Mouse (Mus musculus) neural tube, embryonic 10.5 days (tissue): Measurements from ENCODE around the gene Ssbp3.

Experiments used
- DNase-seq: peaks from one replicate; pipeline ENCODE4 v3.0.0-alpha.2; 2017; ENCODE audit warnings: low spot score; ENCODE audit errors: extremely low spot score

The Ssbp3 gene

DNA sequence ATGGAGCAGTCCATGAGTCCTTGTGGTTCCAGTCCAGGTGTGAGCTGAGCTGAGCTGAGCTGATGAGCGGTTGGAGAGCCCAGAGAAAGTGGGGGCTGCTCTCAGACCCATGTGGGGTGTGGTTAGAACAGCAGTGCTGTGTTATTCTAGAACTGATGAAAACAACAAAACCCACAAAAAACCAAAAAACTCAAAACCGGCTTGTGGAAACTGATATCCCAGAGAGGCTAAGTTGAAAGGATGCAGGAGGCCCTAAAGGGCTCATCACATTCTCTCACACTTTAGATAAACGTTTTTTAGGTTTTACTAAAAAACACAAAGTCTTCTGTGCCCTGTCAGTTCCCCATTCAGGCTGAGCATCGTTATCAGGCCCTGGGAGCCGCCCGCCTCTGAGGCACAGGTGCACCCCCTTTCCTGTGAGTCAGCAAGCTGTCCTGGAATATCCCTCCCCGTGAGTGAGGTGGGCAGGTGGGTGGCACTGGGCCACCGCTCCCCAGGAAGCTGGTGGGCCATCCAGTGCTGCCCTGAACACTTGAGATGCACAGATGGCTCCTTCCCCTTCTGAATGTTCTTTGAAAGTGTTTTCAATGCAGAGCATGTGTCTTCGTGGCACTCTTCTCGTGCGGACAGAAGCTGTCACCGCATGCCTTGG is 24.6 kb downstream of the Ssbp3 start:
- no peak for DNase-seq

DNA sequence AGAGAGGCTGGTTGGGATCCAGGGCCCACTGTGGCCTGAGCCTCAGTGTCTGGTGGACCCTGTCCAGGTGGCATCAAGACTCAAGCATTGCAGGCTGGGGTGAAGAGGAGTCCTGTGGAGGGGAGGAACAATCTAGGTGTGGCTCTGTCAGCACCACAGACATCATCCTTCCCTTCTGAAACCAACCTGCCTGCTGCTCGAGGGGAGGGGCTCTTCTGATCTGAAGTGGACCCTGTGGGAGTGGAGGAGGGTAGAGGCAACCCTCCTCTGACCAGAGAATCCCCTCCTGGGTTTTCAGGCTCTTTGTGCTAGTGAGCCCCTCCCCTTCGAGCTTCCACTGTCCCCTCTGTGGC is 25.1 kb downstream of the Ssbp3 start:
- DNase-seq, result no peak

DNA sequence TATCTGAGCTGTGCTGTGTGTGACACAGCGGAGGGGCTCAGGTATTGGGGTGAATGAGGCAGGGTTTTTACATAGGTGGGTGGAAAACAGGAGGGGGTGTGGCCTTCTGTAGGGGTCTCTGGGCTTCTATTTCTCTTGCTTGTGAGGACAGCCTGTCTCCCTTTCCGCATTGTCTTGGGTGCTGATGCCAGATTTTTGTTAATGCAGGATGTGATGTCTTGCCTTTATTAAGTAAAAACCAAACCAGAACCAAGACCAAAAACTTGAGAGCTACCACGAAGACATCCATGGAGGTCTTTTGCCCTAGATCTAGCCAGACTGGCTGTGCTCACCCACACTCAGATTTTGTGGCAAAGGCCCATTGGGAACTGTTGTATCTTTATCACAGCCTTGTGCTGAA is 25.5 kb downstream of the Ssbp3 start:
- DNase-seq, result peak; percentile 23

DNA sequence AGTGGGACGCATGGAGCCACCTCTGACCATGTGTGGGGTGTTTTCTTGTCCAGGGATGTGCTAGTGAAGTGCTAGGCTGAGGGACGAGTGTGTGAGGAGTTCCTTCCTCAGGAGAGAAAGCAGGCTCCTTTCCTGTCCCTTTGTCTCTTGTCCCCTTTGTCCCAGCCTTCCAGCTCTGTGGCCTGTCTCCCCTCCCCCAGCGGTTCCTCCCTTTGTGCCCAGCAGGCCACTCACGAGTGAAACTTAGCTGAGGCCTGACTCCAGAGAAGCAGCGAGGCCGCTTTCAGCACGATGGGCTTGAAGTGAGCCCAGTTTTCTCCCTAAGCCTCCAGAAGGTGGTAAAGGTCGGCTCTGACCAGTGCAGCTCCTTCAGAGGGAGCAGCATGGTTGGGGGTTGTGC is 26.2 kb downstream of the Ssbp3 start:
- DNase-seq, result peak; percentile 64

DNA sequence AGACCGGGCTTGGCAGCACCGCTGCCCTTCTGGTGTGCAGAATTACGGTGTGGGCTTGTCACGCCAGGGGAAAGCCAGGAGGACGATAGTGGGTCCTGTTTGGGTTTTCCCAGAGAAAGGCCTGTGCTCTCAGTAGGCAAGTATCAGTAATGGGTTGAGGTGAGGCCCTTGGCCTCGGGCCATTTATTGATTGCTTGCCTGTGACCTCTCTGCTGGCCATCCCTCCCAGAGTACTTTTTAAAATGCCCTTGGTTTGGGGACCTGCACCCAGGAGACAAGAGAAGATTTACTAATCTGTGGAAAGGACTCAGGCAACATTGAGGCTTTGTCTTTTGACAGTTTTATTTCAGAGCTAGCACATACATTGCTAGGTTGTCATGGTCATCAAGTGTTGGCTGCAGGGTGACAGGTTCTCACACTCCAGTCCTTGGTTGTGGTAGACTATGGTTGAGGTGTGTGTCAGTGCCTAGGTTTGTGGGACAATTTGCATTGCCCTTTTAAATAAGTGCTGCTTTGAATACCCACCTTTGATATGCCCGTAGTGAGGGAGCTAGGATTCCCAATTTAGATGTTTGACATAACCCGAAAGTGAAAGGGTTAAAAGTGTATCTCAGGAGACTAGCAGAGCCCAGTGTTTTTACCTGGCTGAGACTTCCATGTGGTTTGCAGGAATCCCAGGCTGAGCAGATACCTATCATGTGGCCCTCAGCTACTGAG is 28.2 kb downstream of the Ssbp3 start:
- no peak for DNase-seq

DNA sequence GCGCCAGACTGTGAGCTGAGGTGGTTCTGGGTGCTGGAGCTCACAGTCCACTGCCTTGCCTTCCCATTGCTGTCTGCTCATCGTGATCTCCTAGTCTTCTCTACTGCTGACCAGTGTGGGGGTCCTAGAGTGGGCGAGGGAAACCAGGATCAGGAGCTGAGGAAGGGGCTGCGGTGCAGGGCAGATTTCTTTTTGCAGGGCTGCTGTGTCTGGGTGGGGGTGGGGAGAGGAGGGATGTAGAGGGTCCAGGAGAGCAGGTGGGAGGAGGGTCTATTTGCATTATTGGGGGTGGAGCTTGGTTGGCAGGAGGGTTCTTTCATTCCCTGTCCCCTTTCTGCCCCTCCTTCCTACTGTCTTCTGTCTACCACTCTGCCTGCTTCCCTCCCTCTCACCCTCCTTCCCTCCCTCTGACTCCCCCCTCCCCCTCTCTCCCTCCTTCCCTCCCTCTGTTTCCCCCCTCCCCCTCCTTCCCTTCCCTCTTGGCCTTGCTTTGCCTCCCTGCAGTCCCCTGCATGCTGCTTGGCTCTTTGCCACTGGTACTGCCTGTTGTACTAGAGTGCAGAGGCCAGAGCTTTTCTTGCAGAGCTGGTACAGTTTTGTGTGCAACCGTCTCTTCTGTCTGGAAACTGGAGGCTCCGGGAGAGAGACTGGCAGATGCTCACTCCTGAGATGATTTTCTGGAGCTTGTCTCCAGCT is 28.9 kb downstream of the Ssbp3 start:
- DNase-seq, result peak; percentile 44

DNA sequence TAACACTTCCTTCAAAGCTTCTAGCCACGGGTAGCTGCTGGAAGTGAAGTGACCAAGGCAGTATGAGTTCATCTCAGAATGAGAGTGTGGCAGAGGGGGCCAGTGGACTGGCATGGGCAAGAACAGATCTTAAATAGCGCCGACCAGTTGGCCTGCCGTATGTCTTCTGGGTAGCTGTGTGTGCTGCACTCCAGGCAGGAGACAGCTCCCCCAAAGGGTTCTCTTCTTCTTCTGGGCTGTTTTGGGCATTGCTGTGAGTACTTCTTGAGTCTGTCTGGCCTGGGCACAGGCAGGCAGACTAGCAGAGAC is 29.4 kb downstream of the Ssbp3 start:
- no peak for DNase-seq

DNA sequence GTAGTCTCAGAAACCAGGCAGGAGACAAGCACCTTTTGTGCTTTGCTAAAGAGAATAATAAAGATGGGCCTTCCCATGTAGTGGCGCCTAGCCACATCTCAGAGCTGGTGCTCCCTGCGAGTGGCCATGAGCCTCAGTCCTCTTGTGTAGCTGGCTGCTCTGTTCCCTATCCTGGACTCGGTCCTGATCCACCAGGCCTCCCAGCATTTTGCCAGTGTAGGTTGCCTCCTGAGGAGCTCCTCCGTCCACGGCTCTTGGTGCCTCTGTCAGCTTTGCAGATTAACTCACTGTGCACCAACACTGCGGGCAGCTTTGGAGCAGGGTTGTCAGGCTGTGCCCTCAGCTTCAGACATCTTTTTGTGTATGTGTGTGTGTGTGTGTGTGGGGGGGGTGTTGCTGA is 30.4 kb downstream of the Ssbp3 start:
- no peak for DNase-seq

DNA sequence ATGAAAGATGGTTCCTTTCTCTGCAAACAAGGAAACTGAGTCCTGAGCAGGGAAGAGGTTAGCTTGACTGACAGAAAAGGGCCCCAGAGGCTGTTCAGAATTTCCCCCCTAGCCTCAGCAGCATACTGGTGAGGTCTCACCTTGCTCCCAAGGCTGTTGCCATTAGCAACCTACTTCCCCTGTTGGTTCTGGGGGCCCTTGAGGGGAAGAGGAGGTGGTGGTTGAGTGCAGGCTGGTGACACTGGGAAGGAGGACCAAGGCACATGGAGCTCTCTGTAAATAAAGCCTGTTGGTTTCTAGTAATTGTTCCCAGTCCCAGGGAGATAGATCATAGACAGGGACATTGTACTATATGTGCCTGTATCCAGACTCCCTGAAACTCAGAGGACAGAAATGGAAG is 31.0 kb downstream of the Ssbp3 start:
- no peak for DNase-seq

DNA sequence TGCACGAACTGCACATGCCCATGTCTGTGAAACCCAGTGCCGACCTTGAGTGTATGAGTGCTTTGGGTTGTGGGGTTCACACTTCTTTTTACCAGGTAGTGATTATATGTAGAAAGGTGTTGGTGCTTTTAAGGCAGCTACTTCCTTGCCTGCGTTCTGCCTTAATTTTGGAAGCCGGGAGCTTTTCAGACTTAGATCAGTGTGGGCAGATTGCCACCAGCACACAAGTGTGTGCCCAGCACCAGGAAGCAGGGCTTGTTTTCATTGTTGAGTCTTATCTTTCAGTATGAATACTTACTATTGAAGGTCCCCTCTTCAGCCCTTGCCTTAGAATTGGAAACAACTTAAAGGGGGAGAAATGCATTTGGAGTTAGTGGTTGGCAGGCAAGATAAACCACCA is 32.0 kb downstream of the Ssbp3 start:
- no peak for DNase-seq

DNA sequence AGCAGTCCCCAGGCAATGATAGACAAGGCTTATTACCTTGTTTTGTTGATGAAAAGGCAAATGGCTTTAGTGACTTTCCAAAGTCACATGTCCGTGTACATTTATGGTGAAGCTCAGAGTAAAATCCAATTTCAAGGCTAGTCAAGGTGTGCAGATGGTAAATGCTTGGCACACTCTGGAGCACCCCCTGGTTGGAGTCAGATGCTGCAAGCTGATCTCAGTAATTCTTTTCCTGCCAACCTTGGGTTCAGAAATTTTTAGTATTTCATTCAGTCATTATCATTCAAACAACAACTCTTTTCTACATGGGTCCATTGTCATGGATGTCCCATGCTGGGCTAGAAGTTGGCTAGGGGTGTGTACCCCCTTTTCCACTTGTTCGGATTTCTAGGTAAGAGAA is 33.1 kb downstream of the Ssbp3 start:
- no peak for DNase-seq

DNA sequence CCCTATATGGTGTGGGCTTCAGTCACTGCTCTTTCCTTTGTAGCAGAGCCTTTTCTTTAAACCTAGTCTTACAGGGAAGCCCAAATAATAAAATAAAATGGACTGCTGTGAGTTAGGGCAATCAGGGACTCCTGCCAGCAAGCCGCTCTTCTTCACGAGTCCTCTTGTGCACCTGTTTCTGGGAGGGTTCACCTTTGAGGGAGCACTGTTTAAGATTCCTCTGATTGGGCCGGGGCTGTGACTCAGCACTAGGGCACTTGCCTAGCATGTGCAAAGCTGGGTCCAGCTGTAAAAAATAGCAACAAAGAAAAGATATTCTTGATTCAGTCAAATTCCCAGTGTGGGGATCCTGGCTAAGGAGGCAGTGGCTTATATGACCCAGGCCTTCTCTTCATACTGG is 34.4 kb downstream of the Ssbp3 start:
- no peak for DNase-seq

DNA sequence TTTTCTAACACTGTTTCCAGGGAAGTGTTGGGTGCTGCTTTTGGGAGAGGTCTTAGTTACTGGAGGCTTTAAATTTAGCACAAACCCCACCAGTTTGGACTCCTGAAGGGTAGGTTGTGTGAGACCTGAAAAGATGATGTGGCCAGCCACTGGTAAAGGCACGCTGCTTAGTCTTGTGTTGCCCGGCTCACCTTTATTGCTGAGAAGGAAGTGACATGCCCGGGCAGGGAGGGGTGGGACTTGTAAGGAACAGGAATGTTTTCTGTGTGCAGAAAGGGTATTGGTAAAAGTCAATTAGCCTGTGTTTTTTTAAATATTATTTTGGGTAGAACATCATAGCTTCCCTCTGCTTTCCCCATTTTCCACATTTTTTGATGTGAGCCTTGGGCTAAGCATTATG is 37.2 kb downstream of the Ssbp3 start:
- DNase-seq, result no peak

DNA sequence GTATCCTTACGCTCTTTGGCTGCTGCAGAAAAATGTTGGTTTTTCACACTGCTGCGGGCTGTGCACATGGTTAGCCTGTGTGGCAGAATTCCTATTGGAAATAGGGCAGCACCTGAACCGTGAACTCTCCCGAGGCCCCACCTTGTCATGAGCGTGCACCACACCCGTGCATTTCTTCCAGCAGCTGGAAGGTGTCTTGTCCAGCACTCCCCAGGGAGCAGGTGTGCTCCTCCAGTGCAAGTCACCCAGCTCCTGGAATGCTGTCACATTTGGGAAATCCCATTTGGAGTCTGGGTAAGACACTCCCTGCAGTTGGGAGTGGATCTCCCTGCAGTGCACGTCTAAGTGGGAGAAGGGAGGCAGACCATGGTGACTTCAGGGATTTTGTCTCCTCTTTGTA is 38.0 kb downstream of the Ssbp3 start:
- no peak for DNase-seq

DNA sequence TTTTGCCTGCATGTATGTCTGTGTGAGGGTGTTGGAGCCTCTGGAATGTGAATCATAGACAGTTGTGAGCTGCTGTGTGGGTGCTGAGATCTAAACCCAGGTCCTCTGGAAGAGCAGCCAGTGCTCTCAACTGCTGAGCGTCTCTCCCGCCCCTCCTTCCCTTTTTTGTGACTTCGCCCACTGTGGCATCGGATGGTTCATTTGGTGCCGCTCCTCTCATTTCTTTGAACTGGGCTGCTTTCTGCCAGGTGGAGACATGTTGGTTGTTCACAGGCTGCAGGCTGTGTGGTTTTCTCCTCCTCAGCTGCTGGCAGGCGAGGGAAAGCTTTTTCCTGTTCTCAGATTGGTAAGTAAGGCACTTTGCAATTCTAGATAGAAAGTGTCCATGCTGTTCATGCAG is 38.7 kb downstream of the Ssbp3 start:
- no peak for DNase-seq

DNA sequence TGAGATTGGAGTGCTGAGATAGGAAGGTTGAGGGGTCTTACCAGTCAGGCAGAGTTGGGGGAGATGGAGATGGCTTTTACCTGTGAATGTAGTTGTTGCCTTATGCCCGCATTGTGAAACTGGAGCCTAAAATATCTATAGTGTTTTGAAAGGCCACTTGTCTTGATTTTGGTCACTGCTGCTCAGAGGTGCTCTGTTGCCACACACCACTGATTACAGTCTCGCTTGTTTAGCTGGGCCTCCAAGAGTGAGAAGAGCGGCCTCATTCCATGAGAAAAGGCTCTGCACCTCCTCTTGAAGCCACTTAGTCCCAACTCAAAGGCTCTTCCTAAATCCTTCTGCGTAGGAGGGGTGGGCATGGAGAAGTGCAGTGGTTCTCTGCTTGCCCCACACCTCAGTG is 40.3 kb downstream of the Ssbp3 start:
- DNase-seq, result no peak

DNA sequence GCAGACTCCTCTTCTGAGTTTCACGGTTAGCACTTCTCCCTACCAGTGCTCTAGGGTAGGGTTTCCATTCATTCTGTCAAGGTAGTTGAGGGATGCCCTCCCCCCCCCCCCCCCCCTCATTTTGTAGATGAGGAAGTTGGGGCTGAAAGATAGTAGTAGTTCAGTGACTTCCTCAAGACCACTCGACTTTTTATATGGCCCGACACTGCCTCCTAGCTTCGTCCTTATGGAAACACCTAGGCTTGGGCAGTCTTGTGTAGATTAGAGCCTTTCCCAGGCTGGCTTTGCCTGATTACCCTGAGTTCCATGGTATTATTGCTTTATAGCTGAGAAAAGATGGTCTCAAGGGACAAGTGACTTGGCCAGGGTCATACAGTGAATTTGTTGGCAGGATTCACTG is 41.0 kb downstream of the Ssbp3 start:
- DNase-seq, result no peak

DNA sequence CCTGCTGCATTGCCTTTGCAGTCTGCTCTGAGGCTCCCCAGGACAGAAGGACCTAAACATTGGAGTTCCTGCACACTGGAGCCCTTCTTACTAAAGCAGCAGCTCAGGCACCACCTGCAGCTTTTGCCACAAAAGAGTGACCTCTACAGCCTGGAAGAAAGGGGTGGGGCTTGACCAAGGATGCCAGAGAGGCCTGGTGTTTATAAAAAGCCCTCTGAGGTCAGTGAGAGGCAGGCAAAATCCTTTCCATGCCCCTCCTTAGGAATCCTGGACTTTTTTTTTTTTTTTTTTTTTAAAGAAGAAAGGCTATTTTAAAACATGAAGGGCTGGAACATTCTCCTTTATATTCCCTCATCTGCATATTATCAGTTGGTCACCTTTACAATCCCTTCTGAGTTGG is 42.7 kb downstream of the Ssbp3 start:
- no peak for DNase-seq

DNA sequence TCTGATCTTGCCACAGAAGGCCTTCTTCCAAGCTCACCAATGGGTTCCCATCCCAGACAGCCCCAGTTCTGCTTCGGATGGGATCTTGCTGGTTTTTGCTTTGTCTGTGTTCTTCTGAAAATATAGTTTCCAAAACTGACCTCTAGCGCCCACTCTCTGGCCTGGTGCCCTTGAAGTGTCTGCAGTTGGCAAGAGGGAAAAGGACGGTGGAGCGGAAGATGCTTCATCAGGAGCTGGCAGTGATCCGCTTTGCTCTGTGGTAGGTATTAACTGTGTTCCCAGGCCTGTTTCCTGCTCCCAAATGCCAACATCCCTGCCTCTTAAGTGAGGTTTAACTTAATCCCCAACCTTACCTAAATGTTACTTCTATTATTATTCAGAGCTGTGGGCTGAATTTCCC is 43.3 kb downstream of the Ssbp3 start:
- no peak for DNase-seq

DNA sequence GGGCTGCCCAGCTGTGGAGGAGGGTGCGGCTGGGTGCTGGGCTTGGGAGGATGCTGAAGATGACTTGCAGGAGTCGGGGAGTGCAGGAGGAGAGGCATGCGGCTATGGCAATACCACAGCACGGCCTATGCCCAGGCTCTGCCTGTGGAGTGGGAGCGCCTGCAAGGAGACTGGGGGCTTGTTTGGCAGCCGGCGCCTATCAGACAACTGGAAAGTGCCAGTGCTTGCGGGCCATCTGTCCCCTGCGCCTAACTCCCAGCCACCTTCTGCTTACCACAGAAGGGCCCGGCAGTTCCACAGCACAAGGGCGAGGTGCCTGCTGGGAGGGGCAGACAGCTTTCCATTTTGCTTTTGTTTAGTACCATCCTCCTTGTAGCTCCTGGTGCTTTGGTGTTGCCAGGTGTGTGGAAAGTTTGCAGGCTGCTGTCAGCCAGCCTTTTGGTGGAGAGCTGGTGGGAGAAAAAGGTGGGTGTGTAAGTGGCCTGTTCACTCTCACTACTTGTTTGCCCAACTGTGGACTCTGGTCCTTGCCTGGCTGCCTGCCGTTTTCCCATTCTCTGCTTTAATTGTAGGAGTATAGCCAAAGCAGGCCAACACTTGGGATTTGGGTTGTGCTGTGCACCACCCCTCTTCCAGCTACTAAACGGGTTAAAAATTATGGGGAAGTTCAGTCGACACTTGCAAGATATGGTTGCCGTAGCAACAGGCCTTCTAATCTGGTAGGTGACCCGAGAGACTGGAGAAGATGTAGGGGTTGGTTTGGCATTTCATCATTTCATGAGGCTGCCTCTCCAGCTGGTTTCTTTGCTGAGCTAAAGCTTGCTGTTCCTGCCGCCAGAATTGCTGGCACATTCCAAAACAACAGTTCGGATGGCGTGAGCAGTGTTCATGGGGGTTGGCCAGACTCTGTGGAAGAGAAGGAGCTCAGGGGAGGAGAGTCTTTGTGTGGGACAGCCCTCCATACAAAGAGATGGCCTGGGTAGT is 45.5 kb downstream of the Ssbp3 start:
- no peak for DNase-seq

DNA sequence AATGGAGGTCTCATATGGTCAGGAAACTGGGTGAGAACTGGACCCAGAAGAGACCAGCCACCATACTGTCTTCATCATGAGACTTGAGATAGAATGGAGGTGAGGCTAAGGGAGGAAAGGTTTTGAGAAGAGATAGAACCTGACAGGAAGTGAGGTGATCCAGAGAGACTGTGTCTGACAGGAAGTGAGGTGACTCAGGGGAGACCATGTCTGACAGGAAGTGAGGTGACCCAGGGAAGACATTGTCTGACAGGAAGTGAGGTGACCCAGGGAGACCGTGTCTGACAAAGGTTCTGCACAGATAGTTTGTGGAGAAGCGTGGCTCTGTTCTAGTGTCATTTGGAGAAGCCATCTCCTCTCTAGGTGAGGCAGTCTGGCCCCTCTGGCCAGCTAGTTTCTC is 47.6 kb downstream of the Ssbp3 start:
- no peak for DNase-seq

DNA sequence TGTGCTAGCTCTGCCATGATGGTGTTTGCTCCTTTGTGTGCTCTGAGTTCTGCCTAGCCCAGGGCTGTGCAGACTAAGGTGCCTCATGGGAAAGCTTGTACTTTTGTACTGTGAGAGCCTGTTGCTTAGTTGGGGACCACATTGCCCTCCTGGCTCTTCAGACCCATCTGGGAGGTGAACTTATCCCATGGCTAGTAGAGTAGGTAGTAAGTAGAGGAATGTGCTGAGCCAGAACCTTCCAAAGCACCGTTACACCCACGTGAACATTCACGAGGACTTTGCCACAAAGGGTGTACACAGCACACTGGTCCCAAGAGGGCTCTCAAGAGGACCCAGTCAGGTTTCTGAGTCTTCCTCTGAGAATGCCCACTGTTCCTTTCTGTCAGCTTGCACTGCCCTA is 48.1 kb downstream of the Ssbp3 start:
- DNase-seq, result no peak
